41 mouse cellular contexts compared by ENCODE assay signal in the genomic region with DNA sequence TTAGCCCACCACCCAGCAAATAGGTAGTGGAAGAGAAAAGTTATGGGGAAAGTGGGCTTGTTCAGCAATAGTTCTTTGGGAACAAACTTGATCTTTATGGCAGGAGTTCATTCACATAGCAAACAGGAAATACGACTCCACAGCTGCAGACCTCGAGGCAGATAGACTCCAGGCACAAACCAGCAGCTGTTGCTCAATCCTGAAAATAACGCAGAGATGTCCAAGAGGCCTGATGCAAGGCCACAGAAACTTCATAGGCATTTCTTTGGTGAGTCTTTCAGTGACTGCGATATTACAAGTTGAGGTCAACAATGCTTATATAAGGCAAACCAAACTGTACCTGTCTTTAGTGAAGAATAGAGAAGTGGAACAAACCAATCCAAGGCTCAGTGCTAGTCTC. TPM values are rescaled to one million over a fixed set of nuclear protein-coding genes. Genes with fewer than 3 reads are reported as not detected.
"Had no signal": no experiment of that assay in that cellular context is flagged by ENCODE, and none has a peak within 500 bp of the region (broad histone marks: within the 10 kb centered on the region; RNA-seq: fewer than 3 reads in every experiment).

No protein-coding gene starts in this region.

RNA-seq across cellular contexts. Expression of gene Gm5662, which starts 18.8 kb away (rescaled TPM):
- total RNA-seq: heart, postnatal 10 days; heart, postnatal 14 days; heart, postnatal 25 days; heart, postnatal 36 days; heart, postnatal 4 days; hematopoietic stem cell, adult 5-6 weeks; hindbrain, postnatal 0 days; layer of hippocampus, adult 18-20 months; layer of hippocampus, adult 2 months; layer of hippocampus, adult 8-10 months; layer of hippocampus, postnatal 10 days; layer of hippocampus, postnatal 14 days; layer of hippocampus, postnatal 25 days; layer of hippocampus, postnatal 36 days; left cerebral cortex, adult 18-20 months; left cerebral cortex, adult 2 months had no signal
- polyA plus RNA-seq: heart, embryonic 11.5 days; heart, embryonic 12.5 days; heart, embryonic 13.5 days; heart, embryonic 14.5 days; heart, embryonic 15.5 days; heart, embryonic 16.5 days; heart, postnatal 0 days; hindbrain, embryonic 10.5 days; hindbrain, embryonic 11.5 days; hindbrain, embryonic 12.5 days; hindbrain, embryonic 13.5 days; hindbrain, embryonic 14.5 days; hindbrain, embryonic 15.5 days; hindbrain, embryonic 16.5 days; hindbrain, postnatal 0 days; inflammation-experienced regulatory T-cells, adult 6 months; intestine, embryonic 14.5 days; intestine, embryonic 15.5 days; intestine, embryonic 16.5 days; intestine, postnatal 0 days; kidney, adult 2 months; kidney, embryonic 14.5 days; large intestine, adult 2 months had no signal

RNA-seq across cellular contexts. Expression of gene Gm5039, which starts 30.7 kb away (rescaled TPM):
- total RNA-seq: heart, postnatal 10 days; heart, postnatal 14 days; heart, postnatal 25 days; heart, postnatal 36 days; heart, postnatal 4 days; hematopoietic stem cell, adult 5-6 weeks; hindbrain, postnatal 0 days; layer of hippocampus, adult 18-20 months; layer of hippocampus, adult 2 months; layer of hippocampus, adult 8-10 months; layer of hippocampus, postnatal 10 days; layer of hippocampus, postnatal 14 days; layer of hippocampus, postnatal 25 days; layer of hippocampus, postnatal 36 days; left cerebral cortex, adult 18-20 months; left cerebral cortex, adult 2 months had no signal
- polyA plus RNA-seq: heart, embryonic 11.5 days; heart, embryonic 12.5 days; heart, embryonic 13.5 days; heart, embryonic 14.5 days; heart, embryonic 15.5 days; heart, embryonic 16.5 days; heart, postnatal 0 days; hindbrain, embryonic 10.5 days; hindbrain, embryonic 11.5 days; hindbrain, embryonic 12.5 days; hindbrain, embryonic 13.5 days; hindbrain, embryonic 14.5 days; hindbrain, embryonic 15.5 days; hindbrain, embryonic 16.5 days; hindbrain, postnatal 0 days; inflammation-experienced regulatory T-cells, adult 6 months; intestine, embryonic 14.5 days; intestine, embryonic 15.5 days; intestine, embryonic 16.5 days; intestine, postnatal 0 days; kidney, adult 2 months; kidney, embryonic 14.5 days; kidney, embryonic 15.5 days; kidney, embryonic 16.5 days; kidney, postnatal 0 days; large intestine, adult 2 months had no signal

RNA-seq across cellular contexts. Expression of gene Gm8332, which starts 43.2 kb away (rescaled TPM):
- total RNA-seq: heart, postnatal 10 days; heart, postnatal 14 days; heart, postnatal 25 days; heart, postnatal 36 days; heart, postnatal 4 days; hematopoietic stem cell, adult 5-6 weeks; hindbrain, postnatal 0 days; layer of hippocampus, adult 18-20 months; layer of hippocampus, adult 2 months; layer of hippocampus, adult 8-10 months; layer of hippocampus, postnatal 10 days; layer of hippocampus, postnatal 14 days; layer of hippocampus, postnatal 25 days; layer of hippocampus, postnatal 36 days; left cerebral cortex, adult 18-20 months; left cerebral cortex, adult 2 months had no signal
- polyA plus RNA-seq: heart, embryonic 11.5 days; heart, embryonic 12.5 days; heart, embryonic 13.5 days; heart, embryonic 14.5 days; heart, embryonic 15.5 days; heart, embryonic 16.5 days; heart, postnatal 0 days; hindbrain, embryonic 10.5 days; hindbrain, embryonic 11.5 days; hindbrain, embryonic 12.5 days; hindbrain, embryonic 13.5 days; hindbrain, embryonic 14.5 days; hindbrain, embryonic 15.5 days; hindbrain, embryonic 16.5 days; hindbrain, postnatal 0 days; inflammation-experienced regulatory T-cells, adult 6 months; intestine, embryonic 14.5 days; intestine, embryonic 15.5 days; intestine, embryonic 16.5 days; intestine, postnatal 0 days; kidney, adult 2 months; kidney, embryonic 14.5 days; kidney, embryonic 15.5 days; kidney, embryonic 16.5 days; kidney, postnatal 0 days; large intestine, adult 2 months had no signal
